Mouse (Mus musculus): ENCODE measurements around the gene Slc45a2.

DNA sequence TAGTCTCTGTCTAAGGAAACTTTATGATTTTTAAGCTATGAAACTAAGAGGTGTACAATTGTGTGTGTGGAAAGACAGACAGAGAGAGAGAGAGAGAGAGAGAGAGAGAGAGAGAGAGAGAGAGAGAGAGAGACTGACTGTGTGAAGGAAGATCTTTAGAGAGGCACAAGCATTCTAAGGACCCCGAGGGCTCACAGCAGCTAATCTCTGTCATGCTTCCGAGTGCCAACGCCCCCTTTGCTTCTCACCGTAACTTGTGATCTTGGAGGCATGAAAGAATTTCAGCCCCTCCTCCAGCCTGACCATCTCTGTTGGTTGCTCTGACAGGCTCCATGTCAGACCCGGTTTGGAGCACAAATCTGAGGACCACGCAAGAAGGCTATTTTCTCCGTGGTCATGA is at the start of gene Slc45a2:
- TF ChIP-seq CTCF (IDR thresholded peaks at IDR 0.05; ENCODE audit: low read depth, low read length) (no peak), GATA1 (IDR thresholded peaks at IDR 0.05; ENCODE audit: borderline replicate concordance, low read length) (no peak), GATA2 (IDR thresholded peaks at IDR 0.05; ENCODE audit: borderline replicate concordance, low read depth, low read length) (no peak), POLR2AphosphoS5 (IDR thresholded peaks at IDR 0.05; ENCODE audit: insufficient replicate concordance, low read depth, low read length) (no peak)

Data from G1E (cell line).